Mouse (Mus musculus): ENCODE data around the gene Arid1b.
"Not testable (repeated sequence)": the region's sequence is repeated elsewhere in the genome, so short reads cannot be mapped to it uniquely, and the experiment has no call there.

The Arid1b gene

DNA sequence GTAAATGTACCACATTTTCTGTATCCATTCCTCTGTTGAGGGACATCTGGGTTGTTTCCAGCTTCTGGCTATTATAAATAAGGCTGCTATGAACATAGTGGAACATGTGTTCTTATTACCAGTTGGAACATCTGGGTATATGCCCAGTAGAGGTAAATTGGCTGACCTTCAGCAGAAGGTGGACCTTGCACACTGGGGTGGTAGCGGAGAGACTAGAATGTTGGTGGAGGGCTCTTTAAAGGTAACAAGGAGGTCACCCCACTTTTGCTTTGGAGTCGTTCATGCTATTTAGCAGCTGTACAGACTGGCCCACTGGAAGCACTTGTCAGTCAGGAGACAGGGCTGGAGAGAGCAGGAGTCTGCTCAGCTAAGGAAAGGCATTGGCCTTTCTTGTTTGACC is 94.1 kb downstream of the Arid1b start:
- in situ Hi-C loops (cut with MboI): not testable (repeated sequence)

DNA sequence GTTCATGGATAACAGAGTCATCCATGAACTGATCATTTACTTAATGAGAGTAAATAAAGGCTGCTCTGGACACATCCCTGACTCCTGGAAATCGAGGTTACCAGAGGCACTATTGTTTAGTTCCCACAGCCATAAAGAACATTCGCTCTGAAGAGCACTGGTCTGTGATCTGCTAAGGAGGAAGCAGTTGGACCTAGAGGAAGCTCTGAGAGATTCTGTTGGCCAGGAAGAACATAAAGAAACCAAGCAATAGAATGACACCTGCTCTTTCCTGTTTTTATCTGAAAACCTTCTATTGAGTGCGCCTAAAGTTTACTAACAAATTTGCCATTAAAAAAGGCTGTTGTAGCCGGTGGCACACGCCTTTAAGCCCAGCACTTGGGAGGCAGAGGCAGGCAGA is 94.7 kb downstream of the Arid1b start:
- in situ Hi-C loops (cut with MboI): no loop called here

GRCm38 (mm10) chr17:5089541-5089940 is 95.4 kb downstream of the Arid1b start:
- in situ Hi-C loops (cut with MboI): no loop called here

DNA sequence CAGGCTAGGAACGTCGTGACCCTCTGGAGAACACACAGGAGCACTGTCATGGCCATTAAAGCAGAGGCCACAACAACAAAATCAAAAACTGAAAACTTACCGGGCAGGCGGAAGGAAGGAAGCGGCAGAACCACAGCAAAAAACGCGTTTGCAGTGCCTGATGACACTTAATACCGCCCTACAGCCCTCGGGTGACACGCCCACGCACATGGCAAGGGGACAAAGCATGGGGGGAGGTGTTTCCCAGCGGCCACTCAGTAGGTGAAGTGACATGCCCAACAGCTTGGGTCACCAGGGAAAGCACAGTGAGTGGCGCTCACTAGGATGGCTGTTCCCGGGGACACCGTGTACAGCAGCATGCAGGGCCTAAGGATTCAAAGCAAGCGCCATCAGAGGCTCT is 97.4 kb downstream of the Arid1b start:
- in situ Hi-C loops (cut with MboI): no loop called here

- in situ Hi-C loops (cut with MboI): no loop called here
Measured at GRCm38 (mm10) chr17:5091934-5092333, 97.8 kb downstream of the Arid1b start.

GRCm38 (mm10) chr17:5093343-5093742 is 99.2 kb downstream of the Arid1b start:
- in situ Hi-C loops (cut with MboI): not testable (repeated sequence)

GRCm38 (mm10) chr17:5094636-5095035 is 100.5 kb downstream of the Arid1b start:
- in situ Hi-C loops (cut with MboI): no loop called here

GRCm38 (mm10) chr17:5095741-5096140 is 101.6 kb downstream of the Arid1b start:
- in situ Hi-C loops (cut with MboI): no loop called here

GRCm38 (mm10) chr17:5097046-5097445 is 102.9 kb downstream of the Arid1b start:
- in situ Hi-C loops (cut with MboI): no loop called here

DNA sequence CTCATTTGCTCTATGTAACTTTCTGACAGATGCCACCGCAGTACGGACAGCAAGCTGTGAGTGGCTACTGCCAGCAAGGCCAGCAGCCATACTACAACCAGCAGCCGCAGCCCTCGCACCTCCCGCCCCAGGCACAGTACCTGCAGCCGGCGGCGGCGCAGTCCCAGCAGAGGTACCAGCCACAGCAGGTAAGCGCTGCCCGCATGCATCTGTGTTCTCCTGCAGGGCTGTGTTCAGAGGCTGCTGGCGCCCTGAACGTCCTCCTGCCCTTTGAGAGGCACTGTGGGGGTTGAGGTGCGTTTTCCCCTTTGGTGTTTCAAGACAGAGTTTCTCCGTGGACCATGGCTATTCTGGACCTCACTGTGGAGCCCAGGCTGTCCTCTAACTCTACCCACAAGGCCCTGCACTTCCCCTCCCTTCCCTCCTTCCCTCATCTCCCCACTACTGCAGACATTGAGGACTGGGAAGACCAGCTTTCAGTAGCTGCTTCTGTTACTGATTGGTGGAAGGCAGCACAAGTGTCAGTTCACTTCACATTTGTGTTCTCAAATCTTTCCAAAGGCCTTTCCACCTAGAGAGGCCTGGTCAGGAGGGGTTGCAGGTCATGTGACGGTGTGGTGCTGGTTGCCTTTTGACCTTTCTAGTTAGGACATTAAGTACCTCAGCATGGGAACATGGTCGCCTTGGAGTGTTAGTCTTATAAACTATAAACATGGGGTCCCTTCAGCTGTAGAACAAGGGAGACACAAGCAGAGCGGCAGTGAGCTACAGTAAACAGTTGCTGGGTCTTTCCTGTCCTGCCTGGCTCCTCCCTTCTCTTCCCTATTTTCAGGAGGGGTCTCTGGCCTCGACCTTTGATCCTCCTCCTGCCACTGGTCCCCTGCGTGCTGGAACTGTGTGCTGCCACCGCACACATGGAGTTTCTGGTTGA is 103.7 kb downstream of the Arid1b start:
- in situ Hi-C loops (cut with MboI): no loop called here

GRCm38 (mm10) chr17:5098727-5099126 is 104.6 kb downstream of the Arid1b start:
- in situ Hi-C loops (cut with MboI): no loop called here

DNA sequence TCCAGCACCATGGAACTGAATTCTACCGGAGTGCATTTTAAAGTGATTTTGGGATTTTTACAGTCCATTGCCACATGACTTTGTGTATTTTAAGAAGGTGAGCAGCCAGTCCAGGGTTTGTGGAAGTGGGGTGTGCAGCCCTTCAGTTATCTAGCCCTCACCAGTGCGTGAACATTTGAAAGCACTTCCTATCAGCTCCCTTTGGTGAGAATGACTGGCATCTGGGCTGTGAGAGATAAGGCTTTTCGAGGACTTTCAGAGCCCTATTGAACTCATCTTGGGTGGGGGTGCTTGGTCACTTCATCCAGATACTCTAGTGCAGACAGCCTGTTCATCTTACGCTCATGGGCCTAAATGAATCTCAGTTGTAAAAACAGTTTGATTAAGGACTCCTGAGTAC is 105.1 kb downstream of the Arid1b start:
- in situ Hi-C loops (cut with MboI): no loop called here

DNA sequence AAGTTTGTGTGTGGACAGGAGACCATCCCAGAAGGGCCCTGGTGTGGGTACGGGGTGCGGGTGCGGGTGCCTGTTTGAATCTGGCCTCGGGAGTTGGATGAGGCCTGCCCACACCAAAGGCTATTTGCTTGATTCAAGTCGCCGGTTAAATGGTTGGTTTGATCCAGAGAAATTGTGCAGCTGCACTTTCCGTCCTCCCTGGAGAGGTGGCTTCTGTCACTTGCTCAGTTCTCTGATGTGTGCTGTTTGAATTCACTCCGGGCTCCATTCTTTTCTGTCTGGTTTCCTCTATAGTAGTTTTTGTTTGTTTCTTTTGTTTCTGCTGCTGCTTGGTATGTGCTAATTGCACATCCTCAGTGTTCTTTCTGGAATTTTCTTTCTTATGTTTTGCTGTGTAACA is 107.0 kb downstream of the Arid1b start:
- in situ Hi-C loops (cut with MboI): no loop called here

DNA sequence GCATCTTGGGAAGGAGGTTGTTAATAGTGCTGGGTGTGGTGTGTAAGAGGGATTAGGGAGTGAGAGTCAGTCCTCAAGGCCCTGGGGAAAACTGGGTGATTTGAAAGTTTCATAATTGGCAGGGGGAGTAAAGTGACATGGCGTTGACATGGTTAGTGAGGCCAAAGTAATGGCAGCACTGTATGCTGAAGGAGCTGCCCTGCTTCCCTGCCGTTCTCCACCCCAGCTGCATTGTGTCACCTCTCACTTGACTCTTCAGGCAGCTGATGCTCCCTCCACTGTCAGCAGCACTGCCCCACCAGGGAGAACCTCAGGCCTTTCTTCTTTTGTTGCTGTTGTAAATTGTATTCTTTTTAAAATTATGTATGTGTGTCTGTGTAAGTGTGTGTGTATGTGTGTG is 107.8 kb downstream of the Arid1b start:
- in situ Hi-C loops (cut with MboI): no loop called here

- in situ Hi-C loops (cut with MboI): no loop called here
Measured at GRCm38 (mm10) chr17:5105746-5106145, 111.6 kb downstream of the Arid1b start.

- in situ Hi-C loops (cut with MboI): no loop called here
Measured at GRCm38 (mm10) chr17:5106263-5107195, 112.4 kb downstream of the Arid1b start.

GRCm38 (mm10) chr17:5107501-5107900 is 113.4 kb downstream of the Arid1b start:
- in situ Hi-C loops (cut with MboI): no loop called here

GRCm38 (mm10) chr17:5108022-5108421 is 113.9 kb downstream of the Arid1b start:
- in situ Hi-C loops (cut with MboI): no loop called here

- in situ Hi-C loops (cut with MboI): no loop called here
Measured at GRCm38 (mm10) chr17:5108546-5109142, 114.5 kb downstream of the Arid1b start.

GRCm38 (mm10) chr17:5109343-5109742 is 115.2 kb downstream of the Arid1b start:
- in situ Hi-C loops (cut with MboI): no loop called here

- in situ Hi-C loops (cut with MboI): no loop called here
Measured at GRCm38 (mm10) chr17:5110159-5110558, 116.0 kb downstream of the Arid1b start.

DNA sequence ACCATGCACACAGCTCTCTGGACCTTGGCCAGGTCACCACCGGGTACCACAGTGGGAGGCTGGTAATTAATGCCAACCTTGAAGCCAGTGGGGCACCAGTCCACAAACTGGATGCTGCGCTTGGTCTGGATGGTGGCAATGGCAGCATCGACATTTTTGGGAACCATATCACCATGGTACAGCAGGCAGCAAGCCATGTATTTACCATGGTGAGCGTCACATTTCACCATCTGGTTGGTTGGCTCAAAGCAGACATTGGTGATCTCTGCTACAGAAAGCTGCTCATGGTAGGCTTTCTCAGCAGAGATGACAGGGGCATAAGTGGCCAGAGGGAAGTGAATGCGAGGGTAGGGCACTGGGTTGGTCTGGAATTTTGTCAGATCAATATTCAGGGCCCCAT is 116.8 kb downstream of the Arid1b start:
- in situ Hi-C loops (cut with MboI): not testable (repeated sequence)

All from mature B cell (primary cell).